Mouse (Mus musculus): ENCODE data around the gene Naif1.

Naif1 gene

DNA sequence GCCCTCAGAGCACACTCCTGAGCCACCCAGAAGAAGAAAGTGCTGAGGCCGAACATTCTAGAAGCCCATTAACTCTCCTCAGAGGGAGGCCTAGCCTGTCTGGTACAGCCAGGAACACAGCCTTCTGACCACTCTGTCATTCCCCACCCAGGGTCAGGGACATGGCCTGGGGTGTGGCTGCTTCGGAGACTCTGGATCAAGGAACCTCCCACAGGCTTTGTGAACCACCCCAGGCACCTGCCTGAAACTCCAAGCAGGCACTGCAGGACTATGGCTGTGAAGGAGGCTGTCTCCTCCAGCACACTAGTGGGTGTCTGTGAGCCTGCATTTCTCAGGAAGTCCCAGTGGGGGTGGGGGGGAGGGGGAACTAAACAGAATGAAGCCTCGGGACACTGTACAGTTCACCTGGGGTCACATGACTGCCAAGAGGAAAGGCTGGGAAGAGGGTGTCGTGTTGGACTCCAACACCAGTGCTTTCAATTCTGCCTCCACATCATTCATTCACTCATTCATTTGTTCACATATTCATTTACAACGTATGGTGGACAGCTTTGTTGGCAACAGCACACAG, 51.6 kb downstream of the Naif1 start:
- DNase-seq (ENCODE audit: low spot score) = no peak

DNA sequence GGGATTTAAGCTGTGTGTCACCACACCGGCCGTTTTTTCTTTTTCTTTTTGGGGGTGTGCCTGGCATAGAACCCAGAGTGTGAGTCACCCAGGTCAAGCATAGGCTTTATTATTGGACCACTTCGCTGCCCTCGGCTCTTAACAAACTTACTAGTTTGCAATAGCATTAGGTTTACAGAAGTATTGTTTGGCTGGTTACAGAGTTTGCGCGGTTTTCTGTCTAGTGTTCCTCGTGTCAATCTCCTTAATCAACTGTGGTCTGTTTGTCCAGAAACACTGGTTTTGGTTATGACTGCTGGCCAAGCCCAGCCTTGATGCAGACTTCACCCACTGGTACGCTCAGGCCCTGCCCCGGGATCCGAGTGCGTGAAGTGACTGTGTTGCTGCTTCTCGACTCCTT, 52.6 kb downstream of the Naif1 start:
- DNase-seq (ENCODE audit: low spot score) = no peak

GRCm38 (mm10) chr2:32503588-32503987, 53.3 kb downstream of the Naif1 start:
- no peak for DNase-seq (ENCODE audit: low spot score)

GRCm38 (mm10) chr2:32505536-32505935, 55.3 kb downstream of the Naif1 start:
- DNase-seq (ENCODE audit: low spot score) = no peak
